Mouse (Mus musculus) E14TG2a.4 (cell line): Measurements from ENCODE around the gene Slc24a3.

Experiments used
- CTCF ChIP-seq: conservative IDR thresholded peaks from 2 replicates; pipeline ENCODE4 v1.5.1; 2014; ENCODE audit warnings: low read length
- POU5F1 ChIP-seq: IDR thresholded peaks from 2 replicates; pipeline ENCODE4 v1.6.1; 2014; ENCODE audit warnings: low read length, borderline replicate concordance

DNA sequence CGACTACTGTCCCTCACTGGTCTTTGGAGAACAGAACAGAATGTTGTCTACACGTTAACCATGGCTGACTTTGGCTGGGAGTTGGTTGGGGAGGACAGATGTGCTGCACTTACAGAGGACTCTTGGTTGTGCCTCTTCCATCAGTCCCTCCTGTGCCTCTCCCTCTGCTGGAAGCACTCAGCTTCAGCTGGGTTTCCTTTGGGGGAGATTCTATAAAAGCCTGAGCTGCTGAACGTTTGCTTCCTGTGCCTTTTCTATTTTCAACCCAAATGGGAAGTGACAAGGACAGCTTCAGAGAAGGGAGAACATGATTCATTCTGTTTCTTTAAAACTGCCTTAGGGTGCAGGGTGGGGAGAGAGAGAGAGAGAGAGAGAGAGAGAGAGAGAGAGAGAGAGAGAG is 28.5 kb downstream of the Slc24a3 start:
- TF ChIP-seq CTCF (no peak), POU5F1 (no peak)
